Mouse (Mus musculus) C2C12 (cell line): ENCODE data around the gene Cngb1. TPM values are rescaled to one million over a fixed set of nuclear protein-coding genes. Genes with fewer than 3 reads are reported as not detected.

ENCODE experiments used
- H3K27me3 ChIP-seq: one replicate; pipeline ENCODE4 v1.6.1; 2011; ENCODE audit not compliant: control insufficient read depth, insufficient read depth, insufficient read length
- H3K36me3 ChIP-seq: one replicate; pipeline ENCODE4 v1.6.1; 2011; ENCODE audit not compliant: control insufficient read depth, insufficient read depth
- H3K4me3 ChIP-seq: one replicate; pipeline ENCODE4 v1.5.1; 2011; ENCODE audit warnings: mild to moderate bottlenecking, control low read depth; ENCODE audit not compliant: poor library complexity, insufficient read depth, severe bottlenecking
- H3K79me2 ChIP-seq: one replicate; pipeline ENCODE4 v1.6.1; 2011; ENCODE audit not compliant: control insufficient read depth, insufficient read depth
- H3K79me3 ChIP-seq: one replicate; pipeline ENCODE4 v1.6.1; 2011; ENCODE audit warnings: low read depth, control low read depth
- H3ac ChIP-seq: one replicate; pipeline ENCODE3; 2011; ENCODE audit warnings: low read depth; ENCODE audit not compliant: control insufficient read depth, insufficient read length
- CEBPB ChIP-seq: IDR thresholded peaks from one replicate; pipeline ENCODE4 v1.6.1; 2011; ENCODE audit warnings: low read depth, mild to moderate bottlenecking, control low read depth, moderate library complexity
- CTCF ChIP-seq: IDR thresholded peaks from one replicate; pipeline ENCODE4 v1.5.1; 2011; ENCODE audit not compliant: control insufficient read depth, insufficient read depth, insufficient read length
- FOSL1 ChIP-seq: IDR thresholded peaks from one replicate; pipeline ENCODE4 v1.8.0; 2011; ENCODE audit warnings: mild to moderate bottlenecking, low read length; ENCODE audit not compliant: poor library complexity, insufficient read depth, severe bottlenecking
- MAX ChIP-seq: IDR thresholded peaks from one replicate; pipeline ENCODE4 v1.6.1; 2011; ENCODE audit warnings: mild to moderate bottlenecking, control low read depth
- MYOD1 ChIP-seq: IDR thresholded peaks from one replicate; pipeline ENCODE4 v1.6.1; 2011; ENCODE audit warnings: low read depth; ENCODE audit not compliant: control insufficient read depth, insufficient read length
- MYOG ChIP-seq: IDR thresholded peaks from one replicate; pipeline ENCODE4 v1.6.1; 2011; ENCODE audit not compliant: control insufficient read depth, insufficient read length; ENCODE audit errors: extremely low read depth
- USF1 ChIP-seq: IDR thresholded peaks from one replicate; pipeline ENCODE4 v1.6.1; 2011; ENCODE audit warnings: low read depth, mild to moderate bottlenecking, control low read depth, moderate library complexity
- polyA plus RNA-seq: library from polyadenylated mRNA; unstranded; fragments of >200 nt; fragmentation: generic; extraction: Trizol; gene quantifications from one replicate; pipeline ENCODE4 v1.2.1, GENCODE M21; 2012; ENCODE audit warnings: missing spikeins

Cngb1 gene
- polyA plus RNA-seq, 1 experiment: under 0.01 TPM

DNA sequence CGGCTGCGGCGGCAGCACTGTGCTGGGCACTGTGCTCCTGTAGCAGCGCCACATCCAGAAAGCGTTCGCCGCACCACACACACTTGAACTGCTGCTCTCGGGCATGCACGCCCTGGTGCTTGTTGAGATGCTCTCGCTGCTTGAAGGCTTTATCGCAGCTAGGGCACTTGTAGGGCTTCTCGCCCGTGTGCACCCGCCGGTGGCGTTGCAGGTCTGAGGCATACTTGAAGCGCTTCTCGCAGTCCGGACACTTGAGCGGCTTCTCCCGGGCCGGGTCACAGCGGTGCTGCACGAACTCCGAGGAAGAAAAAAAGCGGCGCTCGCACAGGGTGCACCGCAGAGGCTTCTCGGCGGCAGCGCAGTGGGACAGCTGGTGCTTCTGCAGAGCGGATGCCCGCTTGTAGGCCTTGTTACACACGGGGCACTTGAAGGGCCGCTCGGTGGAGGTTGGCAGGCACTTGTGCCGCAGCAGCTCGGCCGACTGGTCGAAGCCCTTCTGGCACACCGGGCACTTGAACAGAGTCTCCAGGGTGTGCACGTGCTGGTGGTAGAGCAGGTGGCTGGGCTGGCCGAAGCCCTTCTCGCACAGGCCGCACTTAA lies 21.6 kb upstream of the Cngb1 start:
- Histone ChIP-seq H3ac (no peak overlapping the region), H3K4me3 (no peak overlapping the region), H3K27me3 (no peaks in the 10 kb centered on the region), H3K79me2 (peaks cover 35% of the 10 kb centered on the region), H3K79me3 (peaks cover 12% of the 10 kb centered on the region), H3K36me3 (peaks cover 34% of the 10 kb centered on the region)
- no peak for TF ChIP-seq USF1
- TF ChIP-seq FOSL1: no peak
- no peak for TF ChIP-seq CTCF
- TF ChIP-seq MYOG: no peak
- TF ChIP-seq MAX: no peak
- TF ChIP-seq CEBPB: no peak
- no peak for TF ChIP-seq MYOD1

- TF ChIP-seq CTCF (no peak), USF1 (no peak), MYOG (no peak), MAX (no peak), MYOD1 (no peak), CEBPB (no peak), FOSL1 (no peak)
- Histone ChIP-seq H3ac (no peak overlapping the region), H3K27me3 (no peaks in the 10 kb centered on the region), H3K36me3 (peaks cover 34% of the 10 kb centered on the region), H3K79me2 (peaks cover 28% of the 10 kb centered on the region), H3K79me3 (peaks cover 12% of the 10 kb centered on the region), H3K4me3 (no peak overlapping the region)
These were observed 20.4 kb upstream of the Cngb1 start for GRCm38 (mm10) chr8:95326822-95327221.

GRCm38 (mm10) chr8:95324646-95325045 lies 18.3 kb upstream of the Cngb1 start:
- no peak overlapping the region for H3ac ChIP-seq
- TF ChIP-seq CTCF (no peak), CEBPB (no peak), USF1 (no peak), MAX (no peak), FOSL1 (no peak), MYOD1 (no peak), MYOG (no peak)
- no peaks in the 10 kb centered on the region for H3K27me3 ChIP-seq
- H3K79me3 ChIP-seq: peaks cover 1% of the 10 kb centered on the region
- H3K36me3 ChIP-seq: peaks cover 34% of the 10 kb centered on the region
- H3K79me2 ChIP-seq: peaks cover 9% of the 10 kb centered on the region
- no peak overlapping the region for H3K4me3 ChIP-seq

DNA sequence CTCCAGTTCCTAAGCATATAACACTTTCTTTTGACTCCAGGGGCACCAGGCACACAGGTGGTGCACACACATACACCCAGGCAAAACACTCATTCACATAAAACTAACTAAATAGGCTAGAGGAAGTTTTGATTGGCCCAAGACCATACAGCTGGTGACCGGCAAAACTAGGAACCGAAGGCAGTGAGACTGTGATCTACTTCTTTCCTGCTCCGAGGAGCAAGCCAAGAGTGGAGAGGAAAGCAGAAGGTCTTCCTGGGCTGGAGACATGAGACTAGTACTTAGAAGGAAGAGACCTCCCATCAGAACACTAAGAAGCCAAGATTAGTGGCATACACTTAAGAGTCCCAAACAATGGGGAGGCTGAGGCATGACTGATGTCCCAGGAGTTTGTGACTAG lies 16.8 kb upstream of the Cngb1 start:
- H3ac ChIP-seq: no peak overlapping the region
- H3K79me3 ChIP-seq: no peaks in the 10 kb centered on the region
- H3K4me3 ChIP-seq: no peak overlapping the region
- H3K79me2 ChIP-seq: no peaks in the 10 kb centered on the region
- peaks cover 20% of the 10 kb centered on the region for H3K36me3 ChIP-seq
- TF ChIP-seq MYOD1 (no peak), FOSL1 (no peak), CEBPB (no peak), USF1 (no peak), MYOG (no peak), CTCF (no peak), MAX (no peak)
- peaks cover 4% of the 10 kb centered on the region for H3K27me3 ChIP-seq

DNA sequence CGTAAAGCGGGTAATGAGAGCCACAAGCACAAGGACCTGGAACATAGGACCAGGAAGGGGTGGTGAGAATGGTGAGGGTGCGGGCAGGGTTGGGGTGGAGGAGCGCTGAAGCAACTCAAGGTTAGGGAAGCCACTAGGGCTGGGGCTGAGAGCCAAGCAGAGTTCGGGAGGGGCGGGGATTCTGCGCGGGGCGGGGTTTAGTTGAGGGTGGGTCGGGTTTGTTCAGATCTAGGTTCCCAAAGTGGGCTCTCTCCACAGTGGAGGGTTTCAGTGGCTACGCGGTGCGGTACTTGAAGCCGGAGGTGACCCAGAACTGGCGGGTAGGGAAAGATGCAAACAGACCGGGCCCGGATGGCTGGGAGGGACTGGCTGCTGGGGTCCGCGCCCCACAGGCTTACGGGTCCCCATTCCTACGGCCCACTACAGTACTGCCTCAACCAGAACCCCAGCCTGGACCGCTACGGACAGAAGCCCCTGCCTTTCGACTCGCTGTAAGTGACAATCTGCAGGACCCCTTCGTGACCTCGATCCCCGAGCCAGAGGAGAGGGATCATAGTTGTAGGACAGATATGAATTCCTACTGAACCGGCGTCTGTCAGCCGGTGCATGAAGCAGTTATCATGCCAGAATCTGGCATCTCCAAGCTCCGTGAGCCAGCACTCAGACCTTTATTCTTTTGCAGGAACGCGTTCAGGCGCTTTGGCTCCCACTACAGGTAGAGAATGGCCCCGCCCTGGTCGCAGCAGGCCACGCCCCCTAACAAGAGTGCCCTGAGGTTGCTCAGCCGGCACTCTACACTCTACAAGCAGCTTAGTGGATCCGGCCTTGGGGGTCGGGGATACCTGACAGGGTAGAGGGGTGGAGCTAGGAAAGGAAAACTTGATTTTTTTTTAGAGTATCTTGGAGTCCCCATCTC lies 14.1 kb upstream of the Cngb1 start:
- TF ChIP-seq USF1: no peak
- no peak for TF ChIP-seq MAX
- TF ChIP-seq MYOG: no peak
- no peak for TF ChIP-seq CTCF
- no peak for TF ChIP-seq MYOD1
- no peak for TF ChIP-seq FOSL1
- TF ChIP-seq CEBPB: no peak
- H3K79me2 ChIP-seq: no peaks in the 10 kb centered on the region
- no peak overlapping the region for H3ac ChIP-seq
- H3K79me3 ChIP-seq: no peaks in the 10 kb centered on the region
- no peak overlapping the region for H3K4me3 ChIP-seq
- peaks cover 4% of the 10 kb centered on the region for H3K36me3 ChIP-seq
- H3K27me3 ChIP-seq: peaks cover 4% of the 10 kb centered on the region
